Mouse (Mus musculus) kidney, adult 18-20 months (tissue): ENCODE data around the gene Pou2f2.

Experiments used
- DNase-seq: peaks from one replicate; pipeline ENCODE4 v3.0.0; 2021

Gene Pou2f2

DNA sequence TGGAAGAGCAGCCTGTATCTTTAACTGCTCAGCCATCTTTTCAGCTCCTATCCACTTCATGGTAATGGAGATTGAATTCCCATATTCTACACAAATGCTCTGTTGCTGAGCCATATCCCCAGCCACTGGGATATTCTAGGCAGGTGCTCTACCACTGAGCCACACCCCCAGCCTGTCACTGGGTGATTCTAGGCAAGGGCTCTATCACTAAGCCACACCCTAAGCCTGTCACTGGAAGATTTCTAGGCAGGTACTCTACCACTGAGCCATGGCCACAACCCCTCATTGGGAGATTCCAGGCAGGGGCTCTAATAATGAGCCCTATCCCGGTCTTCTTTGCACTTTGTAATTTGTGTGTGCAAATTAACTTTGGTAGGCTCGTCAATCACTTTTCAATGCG lies 15.6 kb upstream of the Pou2f2 start:
- DNase-seq, result no peak

- DNase-seq, result no peak
Observed at GRCm38 (mm10) chr7:25192110-25192509, 12.6 kb upstream of the Pou2f2 start.

GRCm38 (mm10) chr7:25190806-25191205 lies 11.3 kb upstream of the Pou2f2 start:
- no peak for DNase-seq

- peak; percentile 84 for DNase-seq
Observed at GRCm38 (mm10) chr7:25187662-25188650, 8.4 kb upstream of the Pou2f2 start.

- DNase-seq, result no peak
Observed at GRCm38 (mm10) chr7:25184091-25184490, 4.6 kb upstream of the Pou2f2 start.

DNA sequence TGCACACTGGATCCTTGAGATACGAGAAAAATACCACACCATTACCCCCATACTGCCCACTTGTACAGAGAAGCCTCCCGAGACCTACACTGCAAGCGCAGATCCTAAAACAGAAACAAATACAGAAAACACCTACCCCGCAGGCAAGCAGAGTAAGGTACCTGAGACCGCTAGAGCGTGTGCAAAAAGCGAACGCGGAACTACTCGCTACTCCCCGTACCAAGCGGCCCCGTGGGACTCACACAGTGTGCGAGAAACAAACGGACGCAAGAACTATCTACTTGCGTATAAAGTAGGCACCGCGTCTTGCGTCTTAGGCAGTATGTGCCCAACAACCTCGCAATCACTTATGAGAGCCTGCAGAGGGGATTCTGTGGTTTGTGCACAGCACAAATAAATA lies 2.3 kb upstream of the Pou2f2 start:
- no peak for DNase-seq

- DNase-seq, result peak; percentile 21
Observed at GRCm38 (mm10) chr7:25181331-25181790, 1.8 kb upstream of the Pou2f2 start.

DNA sequence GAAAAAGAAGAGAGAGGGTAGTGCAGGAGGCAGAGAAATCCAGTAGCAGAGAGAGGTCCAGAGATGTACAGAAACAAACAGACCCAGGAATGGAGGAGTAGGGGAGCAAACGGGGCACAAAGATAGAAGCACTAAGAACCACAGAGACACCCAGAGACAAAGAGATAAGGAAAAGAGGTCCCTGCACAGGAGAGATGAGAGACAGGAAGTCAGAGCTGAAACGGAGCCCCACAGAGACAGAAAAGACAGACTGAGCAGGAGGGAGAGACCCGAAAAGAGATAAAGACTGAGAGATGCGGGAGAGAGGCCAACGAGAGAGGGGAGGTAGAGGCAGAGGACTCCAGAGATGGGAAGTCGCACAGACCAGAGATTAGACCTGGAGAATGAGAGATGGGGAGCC lies 986 bp upstream of the Pou2f2 start:
- no peak for DNase-seq

DNA sequence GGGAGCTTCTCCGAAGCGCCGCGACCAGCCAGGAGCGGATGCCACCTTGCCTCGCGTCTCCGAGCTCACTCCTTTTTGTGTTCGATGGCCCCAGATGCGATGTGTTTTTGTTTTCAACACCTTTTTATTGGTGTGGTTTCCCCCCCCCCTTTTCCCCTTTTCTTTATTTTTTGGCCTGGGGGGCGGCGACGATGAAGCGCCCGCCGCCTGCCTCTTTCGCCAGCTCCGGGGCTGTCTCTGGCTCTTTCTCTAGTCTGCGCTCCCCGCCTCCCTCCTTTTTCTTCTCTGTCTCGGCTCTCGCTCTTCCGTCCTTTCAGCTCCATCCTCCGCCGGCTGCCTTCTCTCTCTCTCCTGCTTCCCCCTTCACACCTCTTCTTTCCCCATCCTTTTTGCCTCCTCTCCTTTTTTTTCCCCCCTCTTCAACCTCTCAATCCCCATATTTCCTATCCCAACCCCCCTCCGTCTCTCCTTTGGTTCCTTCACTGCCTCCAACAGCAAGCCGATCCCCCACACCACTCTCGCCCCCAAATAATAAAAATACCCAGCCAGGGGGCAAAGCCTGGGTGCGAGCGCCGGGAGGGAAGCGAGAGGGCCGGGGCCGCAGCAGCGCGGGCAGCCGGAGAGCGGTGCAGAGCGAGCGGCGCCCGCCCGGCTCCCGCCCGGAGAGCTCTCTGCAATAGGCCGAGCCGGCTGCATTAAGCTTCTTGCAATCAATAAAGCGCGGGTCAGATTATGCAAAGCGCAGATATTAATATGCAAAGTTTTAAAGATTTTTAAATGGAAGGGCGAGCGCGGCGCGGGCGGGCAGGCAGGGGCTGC lies 530 bp downstream of the Pou2f2 start:
- DNase-seq, result no peak

- no peak for DNase-seq
Observed at GRCm38 (mm10) chr7:25178317-25178716, 1.2 kb downstream of the Pou2f2 start.

DNA sequence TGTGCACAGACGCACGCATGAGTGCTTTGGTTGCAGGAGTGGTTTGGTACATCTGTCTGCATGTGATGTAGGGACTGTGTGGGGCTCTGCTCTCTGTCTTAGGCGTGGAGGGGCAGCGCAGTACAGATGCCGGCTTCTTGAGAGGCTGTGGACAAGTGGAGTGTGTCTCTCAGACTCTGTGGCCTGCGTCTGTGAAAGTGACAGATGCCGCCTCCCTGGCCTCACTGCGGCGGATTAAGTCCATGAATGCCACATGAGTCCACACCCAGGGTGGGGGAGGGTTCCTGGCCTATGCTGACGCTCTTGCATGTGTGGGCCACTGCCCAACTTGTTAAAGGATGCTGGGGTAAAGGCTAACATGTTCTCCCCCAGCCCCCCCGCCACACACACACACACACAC lies 5.2 kb downstream of the Pou2f2 start:
- DNase-seq, result no peak

- no peak for DNase-seq
Observed at GRCm38 (mm10) chr7:25172669-25173068, 6.9 kb downstream of the Pou2f2 start.

DNA sequence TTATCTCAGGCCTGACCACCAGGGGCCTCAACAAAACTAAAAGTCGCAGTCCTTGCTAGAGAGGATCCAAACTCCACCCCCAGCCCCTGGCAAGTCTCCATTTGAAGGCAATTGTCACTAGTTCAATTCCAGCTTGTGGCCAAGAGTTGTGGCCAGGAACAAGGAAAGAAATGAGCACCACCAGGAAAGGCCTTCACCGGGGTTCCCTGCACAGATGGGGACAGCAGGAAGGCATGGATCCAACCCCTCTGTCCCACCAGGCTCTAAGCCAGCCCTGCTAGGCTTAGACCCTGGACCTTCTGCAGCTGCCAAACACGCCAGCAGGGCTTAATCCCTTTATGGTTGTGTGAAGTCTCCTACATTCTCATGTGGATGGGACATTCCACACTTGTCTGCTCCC lies 8.9 kb downstream of the Pou2f2 start:
- no peak for DNase-seq

DNA sequence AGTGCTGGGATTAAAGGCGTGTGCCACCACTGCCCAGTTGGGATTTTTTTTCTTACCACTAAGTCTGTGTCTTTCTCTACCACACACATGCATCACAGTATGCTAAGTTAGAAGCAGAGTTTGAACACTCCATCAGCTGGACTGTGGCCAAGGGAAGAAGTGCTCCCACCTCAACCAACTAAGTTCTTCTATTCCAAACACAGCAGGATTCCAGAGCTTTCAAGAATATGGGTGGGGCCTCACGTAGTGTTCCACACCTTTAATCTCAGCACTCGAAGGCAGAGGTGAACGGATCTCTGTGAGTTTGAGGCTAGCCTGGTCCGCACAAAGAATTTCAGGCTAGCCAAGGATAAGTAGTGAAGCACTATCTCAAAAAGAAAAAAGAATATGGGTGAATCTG lies 13.4 kb downstream of the Pou2f2 start:
- DNase-seq, result no peak

DNA sequence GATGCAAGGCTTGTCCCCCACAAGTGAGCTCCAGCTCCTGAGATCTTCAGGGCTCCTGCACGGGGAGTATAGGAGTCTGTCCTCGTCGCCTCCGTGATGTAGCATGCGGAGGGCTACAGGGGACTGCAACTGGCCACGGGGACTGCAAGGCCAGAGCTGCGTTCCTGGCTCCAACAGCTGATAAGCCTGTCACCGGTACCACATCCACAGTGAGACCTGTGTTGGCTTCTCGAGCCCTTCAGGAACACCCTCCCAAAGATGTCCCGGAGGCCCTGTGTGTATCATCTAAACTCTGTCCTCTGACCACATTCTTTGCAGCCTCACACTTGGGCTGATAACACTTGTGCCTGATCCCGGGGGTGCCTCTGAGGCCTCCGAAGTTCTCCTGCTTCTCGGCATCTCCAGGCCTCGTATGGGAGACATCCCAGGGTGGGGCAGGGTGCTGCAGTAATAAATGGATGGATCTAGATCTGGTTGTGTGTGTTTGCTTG lies 23.3 kb downstream of the Pou2f2 start:
- no peak for DNase-seq

GRCm38 (mm10) chr7:25155469-25156157 lies 23.9 kb downstream of the Pou2f2 start:
- DNase-seq, result no peak

- no peak for DNase-seq
Observed at GRCm38 (mm10) chr7:25154648-25155047, 24.9 kb downstream of the Pou2f2 start.

- no peak for DNase-seq
Observed at GRCm38 (mm10) chr7:25153841-25154240, 25.7 kb downstream of the Pou2f2 start.

- DNase-seq, result no peak
Observed at GRCm38 (mm10) chr7:25151916-25152556, 27.5 kb downstream of the Pou2f2 start.

DNA sequence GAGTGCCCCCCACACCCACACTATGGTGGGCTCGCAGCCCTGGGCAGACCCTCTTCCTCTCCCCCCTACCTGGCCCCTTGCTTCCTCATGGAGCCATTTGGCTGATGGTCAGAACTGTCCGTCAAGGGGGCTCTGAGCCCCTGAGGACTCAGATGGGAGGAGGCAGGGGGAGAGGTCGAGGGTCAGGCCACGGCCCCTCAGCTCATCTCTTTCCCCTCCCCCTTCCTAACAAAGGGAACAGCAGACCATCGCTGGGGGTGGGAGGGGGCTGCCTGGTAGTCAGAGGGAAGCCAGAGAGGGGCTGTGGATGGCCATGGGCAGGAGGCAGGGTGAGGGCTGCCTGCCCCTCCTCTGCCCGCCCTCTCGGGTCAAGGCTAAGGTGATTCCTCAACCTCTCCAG lies 28.5 kb downstream of the Pou2f2 start:
- DNase-seq, result no peak

DNA sequence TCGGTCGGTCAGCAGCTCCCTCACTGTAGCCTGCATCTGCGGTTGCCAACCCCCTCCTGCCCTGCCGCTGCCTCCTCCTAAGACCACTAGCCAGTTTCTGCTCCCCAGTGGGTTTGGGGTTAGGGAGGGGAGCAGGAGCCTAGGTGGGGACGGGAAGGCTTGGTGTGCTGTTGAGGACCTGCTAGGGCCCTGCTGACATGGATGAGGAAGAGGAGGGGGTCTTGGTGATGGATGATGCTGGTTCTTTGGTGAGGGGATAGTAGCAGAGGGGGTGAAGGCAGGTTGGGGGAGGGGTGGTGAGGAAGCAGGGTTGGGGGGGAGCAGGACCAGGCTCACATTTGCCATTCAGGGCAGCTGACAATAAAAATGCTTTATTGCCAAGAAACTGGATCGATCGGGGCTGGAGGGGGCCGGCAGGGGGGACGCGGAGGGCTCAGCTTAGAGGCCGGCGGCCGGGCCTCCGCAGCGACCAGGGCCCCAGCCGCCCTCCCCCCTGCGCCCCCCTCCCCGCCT lies 29.3 kb downstream of the Pou2f2 start:
- no peak for DNase-seq

GRCm38 (mm10) chr7:25145896-25146295 lies 33.6 kb downstream of the Pou2f2 start:
- no peak for DNase-seq
